Mouse (Mus musculus) forebrain, embryonic 14.5 days (tissue): ENCODE data around the gene Krt42. TPM values are rescaled to one million over a fixed set of nuclear protein-coding genes. Genes with fewer than 3 reads are reported as not detected.
A peak's percentile ranks its signal among the peaks of the same experiment; 100 is the strongest.
"Not testable (repeated sequence)": the region's sequence is repeated elsewhere in the genome, so short reads cannot be mapped to it uniquely, and the experiment has no call there.

Source experiments
- ATAC-seq: fragments of 200-750 bp; cut with Nextera tagmentation; 2 replicates; pipeline ENCODE4 v1.8.0; 2017; ENCODE audit warnings: mild to moderate bottlenecking, moderate library complexity
- DNase-seq: peaks from one replicate; pipeline ENCODE4 v3.0.0-alpha.2; 2015; ENCODE audit warnings: low spot score
- H3K27ac ChIP-seq: fragments of 300-500 bp; sonication (generic); 2 replicates; pipeline ENCODE4 v1.5.1; 2014; ENCODE audit warnings: low read depth, mild to moderate bottlenecking, control low read depth, low read length, moderate library complexity
- H3K27me3 ChIP-seq: fragments of 300-500 bp; sonication (generic); replicated peaks from 2 replicates; pipeline ENCODE4 v1.6.1; 2014; ENCODE audit warnings: low read length, control low read depth, mixed read lengths; ENCODE audit not compliant: control insufficient read depth, insufficient read depth
- H3K36me3 ChIP-seq: fragments of 300-500 bp; sonication (generic); 2 replicates; pipeline ENCODE4 v1.6.1; 2014; ENCODE audit warnings: low read length, control low read depth; ENCODE audit not compliant: control insufficient read depth, insufficient read depth
- H3K4me1 ChIP-seq: fragments of 300-500 bp; sonication (generic); 2 replicates; pipeline ENCODE4 v1.6.1; 2014; ENCODE audit warnings: antibody characterized with exemption, low read length, control low read depth; ENCODE audit not compliant: control insufficient read depth, insufficient read depth
- H3K4me2 ChIP-seq: fragments of 300-500 bp; sonication (generic); 2 replicates; pipeline ENCODE4 v1.6.1; 2014; ENCODE audit warnings: mild to moderate bottlenecking, control low read depth, low read length
- H3K4me3 ChIP-seq: fragments of 300-500 bp; sonication (generic); 2 replicates; pipeline ENCODE4 v1.5.1; 2014; ENCODE audit warnings: low read depth, low read length, control low read depth
- H3K9ac ChIP-seq: fragments of 300-500 bp; sonication (generic); 2 replicates; pipeline ENCODE4 v1.6.1; 2014; ENCODE audit warnings: mild to moderate bottlenecking, low read length, control low read depth, moderate library complexity
- H3K9me3 ChIP-seq: fragments of 300-500 bp; sonication (generic); replicated peaks from 2 replicates; pipeline ENCODE4 v1.6.1; 2016; ENCODE audit warnings: low read length, control low read depth, mixed read lengths; ENCODE audit not compliant: control insufficient read depth
- WGBS: fragments of 180-500 bp; shearing (Covaris S2); extraction: QIAGEN DNeasy Blood & Tissue Kit; methylation state at CpG from one replicate; pipeline ENCODE4 v1.1.7; 2014; 5-methylcytosine and 5-hydroxymethylcytosine counted together
- polyA plus RNA-seq: library from polyadenylated mRNA; unstranded; fragments of >200 nt; fragmentation: Nextera tagmentation; extraction: Ambion mirVana; gene quantifications from 2 replicates; pipeline ENCODE4 v1.2.1, GENCODE M21; 2014

The Krt42 gene
- 0.21 TPM in 1 of 2 replicates, not detected in the other for polyA plus RNA-seq

DNA sequence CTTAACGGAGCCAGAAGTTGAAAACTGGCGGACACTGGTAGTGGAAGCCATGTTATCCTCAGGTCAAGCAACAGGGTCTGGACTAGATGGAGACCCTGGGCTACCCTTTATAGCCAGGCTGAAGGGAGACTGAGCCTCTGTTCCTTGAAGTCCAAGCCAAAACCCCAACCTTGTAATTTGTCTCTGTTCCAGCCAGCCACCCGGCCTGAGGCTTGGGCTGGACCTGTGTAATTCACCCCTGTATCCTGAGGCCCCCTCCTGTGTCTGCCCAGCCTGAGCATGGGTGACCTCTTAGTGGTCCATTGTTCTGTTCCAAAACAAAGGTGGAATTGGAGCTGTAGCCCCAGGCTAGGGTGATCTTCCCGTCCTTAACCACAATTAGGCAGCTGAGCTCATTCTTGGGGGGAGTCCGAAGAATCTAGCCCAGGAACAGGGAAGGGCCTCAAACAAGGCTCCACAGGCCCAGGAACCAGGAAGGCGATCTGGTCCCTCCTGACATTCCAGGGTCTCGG lies at the start of gene Krt42:
Gene Krt42 (minus strand): TSS at position 51 of the 512 bp plus-strand sequence.
- no peak within 1 kb of the TSS for H3K9ac ChIP-seq
- 78% methylated on average over 7 of the region's 7 CpGs for WGBS
- no peak for DNase-seq
- H3K36me3 ChIP-seq: no peaks in the 10 kb centered on the region
- H3K27ac ChIP-seq: no peak within 1 kb of the TSS
- no peaks in the 10 kb centered on the region for H3K9me3 ChIP-seq
- no peaks in the 10 kb centered on the region for H3K27me3 ChIP-seq
- H3K4me1 ChIP-seq: no peaks in the 10 kb centered on the region
- H3K4me3 ChIP-seq: no peak within 1 kb of the TSS
- no peak for ATAC-seq
- H3K4me2 ChIP-seq: no peak within 1 kb of the TSS

DNA sequence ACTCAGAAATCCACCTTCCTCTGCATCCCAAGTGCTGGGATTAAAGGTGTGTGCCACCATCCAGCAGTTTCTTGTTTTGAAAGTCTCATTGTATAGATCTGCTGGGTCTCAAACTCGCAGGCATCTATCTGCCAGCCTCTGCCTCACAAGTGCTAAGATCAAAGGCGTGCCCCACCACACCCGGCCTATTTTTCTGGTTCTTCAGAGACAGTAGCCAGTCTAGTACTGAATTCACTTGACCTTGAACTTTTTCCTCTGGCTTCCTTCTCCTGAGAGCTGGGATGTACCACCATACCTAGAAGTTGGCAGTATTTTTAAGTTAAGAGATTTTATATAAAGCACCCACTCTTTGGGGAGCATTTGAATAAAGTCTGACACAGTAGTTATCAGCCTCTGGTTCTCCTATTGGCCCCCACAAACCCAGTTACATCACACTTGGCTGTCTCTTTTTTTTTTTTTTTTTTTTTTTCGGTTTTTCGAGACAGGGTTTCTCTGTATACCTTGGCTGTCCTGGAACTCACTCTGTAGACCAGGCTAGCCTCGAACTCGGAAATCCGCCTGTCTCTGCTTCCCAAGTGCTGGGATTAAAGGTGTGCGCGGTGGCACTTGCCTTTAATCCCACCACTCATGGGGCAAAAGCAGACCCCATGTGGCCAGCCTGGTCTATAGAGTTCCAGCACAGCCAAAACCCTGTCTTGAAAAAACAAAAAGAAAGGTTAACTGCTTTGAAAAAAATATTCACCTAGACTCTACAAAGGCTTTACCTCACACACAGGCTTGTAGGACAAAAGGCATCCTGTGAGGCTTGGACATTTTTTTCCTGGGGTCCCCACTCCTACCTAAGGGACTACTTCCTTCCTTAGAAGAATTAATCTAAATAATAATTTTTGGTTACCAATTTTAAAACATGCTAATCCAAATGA lies 49.1 kb upstream of the Krt42 start:
- ATAC-seq: no peak; the same call in 1 of the 2 replicates
- WGBS: 88% methylated on average over 10 of the region's 10 CpGs
- Histone ChIP-seq H3K9ac (no peak overlapping the region; the same call in 1 of the 2 replicates), H3K27ac (peak overlapping the region; percentile 49; the same call in 1 of the 2 replicates), H3K4me1 (0 out of 2 replicates have a peak, but pooled peaks cover 2% of the 10 kb centered on the region), H3K9me3 (no peaks in the 10 kb centered on the region), H3K27me3 (no peaks in the 10 kb centered on the region), H3K36me3 (peaks cover 23% of the 10 kb centered on the region), H3K4me3 (peak overlapping the region; percentile 24), H3K4me2 (peak overlapping the region; percentile 53)
- DNase-seq: peak; percentile 43

DNA sequence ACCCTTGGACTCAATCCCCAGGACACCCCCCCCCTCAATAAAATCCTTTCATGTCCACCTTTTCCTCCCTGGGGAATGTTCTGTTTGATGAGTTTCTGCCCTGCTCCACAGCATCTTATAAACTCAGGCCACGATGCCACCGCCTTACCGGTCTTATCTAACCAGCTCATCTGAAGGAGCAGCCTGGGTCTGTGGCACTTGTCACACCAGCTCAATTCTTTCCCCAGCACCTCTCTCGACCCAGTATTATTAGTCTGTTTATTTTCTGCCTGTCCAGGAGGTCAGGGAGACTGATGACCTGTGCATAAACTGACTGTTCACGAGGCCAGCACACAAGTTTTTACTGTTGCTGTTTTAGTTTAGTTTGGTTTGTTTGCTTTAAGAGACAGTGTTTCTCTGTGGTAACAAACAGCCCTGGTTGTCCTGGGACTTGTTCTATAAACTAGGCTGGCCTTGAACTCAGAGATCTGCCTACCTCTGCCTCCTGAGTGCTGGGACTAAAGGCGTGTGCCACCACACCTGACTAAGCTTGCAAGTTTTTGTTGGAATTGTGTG lies 48.2 kb upstream of the Krt42 start:
- Histone ChIP-seq H3K36me3 (peaks cover 21% of the 10 kb centered on the region), H3K4me1 (0 out of 2 replicates have a peak, but pooled peaks cover 2% of the 10 kb centered on the region), H3K9ac (no peak overlapping the region), H3K9me3 (no peaks in the 10 kb centered on the region), H3K27ac (no peak overlapping the region), H3K4me3 (no peak overlapping the region), H3K27me3 (no peaks in the 10 kb centered on the region), H3K4me2 (no peak overlapping the region)
- WGBS: 80% methylated on average over 6 of the region's 6 CpGs
- ATAC-seq: no peak
- no peak for DNase-seq

DNA sequence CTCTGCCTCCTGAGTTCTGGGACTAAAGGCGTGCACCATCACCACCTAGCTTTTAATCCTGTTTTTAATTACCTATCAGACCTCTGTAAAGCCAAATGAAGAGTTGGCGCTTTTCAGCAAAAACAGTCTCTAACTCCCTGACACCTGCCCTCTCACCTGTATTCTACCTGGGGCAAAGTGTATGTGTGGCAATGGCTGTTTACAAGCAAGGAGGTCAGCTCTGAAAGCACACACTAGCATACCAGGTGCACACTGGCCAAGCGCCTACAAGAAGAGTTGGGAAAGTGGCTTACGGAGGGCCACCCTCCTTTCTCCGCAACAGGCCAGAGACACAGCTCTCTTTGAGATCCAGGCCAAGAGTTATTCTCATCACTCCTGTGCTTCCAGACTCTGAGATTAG lies 45.8 kb upstream of the Krt42 start:
- WGBS: 93% methylated on average over 5 of the region's 5 CpGs
- Histone ChIP-seq H3K36me3 (no peaks in the 10 kb centered on the region), H3K4me3 (no peak overlapping the region), H3K9ac (no peak overlapping the region), H3K4me2 (no peak overlapping the region), H3K4me1 (0 out of 2 replicates have a peak, but pooled peaks cover 2% of the 10 kb centered on the region), H3K27ac (no peak overlapping the region), H3K27me3 (no peaks in the 10 kb centered on the region), H3K9me3 (no peaks in the 10 kb centered on the region)
- DNase-seq: no peak
- ATAC-seq: no peak

DNA sequence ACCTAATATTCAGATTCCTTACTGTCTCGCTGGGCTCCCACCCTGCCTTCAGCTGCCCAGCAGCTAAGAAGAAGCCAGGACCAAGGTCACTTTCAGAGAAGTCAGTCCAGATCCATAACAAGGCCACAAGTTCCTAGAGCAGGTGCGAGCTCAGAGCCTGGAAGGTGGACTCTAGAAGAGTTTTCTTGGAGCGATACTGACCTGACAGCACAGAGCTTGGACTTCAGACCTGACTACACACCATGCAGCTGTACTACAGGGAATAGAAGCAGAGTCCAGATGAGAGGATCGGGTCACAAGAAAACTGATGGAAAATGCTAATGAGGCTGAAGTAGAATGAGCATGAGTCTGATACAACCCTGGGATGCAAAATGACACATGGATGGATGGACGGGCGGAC lies 43.8 kb upstream of the Krt42 start:
- no peak for DNase-seq
- Histone ChIP-seq H3K9me3 (no peaks in the 10 kb centered on the region), H3K27ac (no peak overlapping the region), H3K27me3 (no peaks in the 10 kb centered on the region), H3K4me3 (no peak overlapping the region), H3K36me3 (no peaks in the 10 kb centered on the region), H3K4me2 (no peak overlapping the region), H3K4me1 (no peaks in the 10 kb centered on the region), H3K9ac (no peak overlapping the region)
- 95% methylated on average over 6 of the region's 6 CpGs for WGBS
- no peak for ATAC-seq

DNA sequence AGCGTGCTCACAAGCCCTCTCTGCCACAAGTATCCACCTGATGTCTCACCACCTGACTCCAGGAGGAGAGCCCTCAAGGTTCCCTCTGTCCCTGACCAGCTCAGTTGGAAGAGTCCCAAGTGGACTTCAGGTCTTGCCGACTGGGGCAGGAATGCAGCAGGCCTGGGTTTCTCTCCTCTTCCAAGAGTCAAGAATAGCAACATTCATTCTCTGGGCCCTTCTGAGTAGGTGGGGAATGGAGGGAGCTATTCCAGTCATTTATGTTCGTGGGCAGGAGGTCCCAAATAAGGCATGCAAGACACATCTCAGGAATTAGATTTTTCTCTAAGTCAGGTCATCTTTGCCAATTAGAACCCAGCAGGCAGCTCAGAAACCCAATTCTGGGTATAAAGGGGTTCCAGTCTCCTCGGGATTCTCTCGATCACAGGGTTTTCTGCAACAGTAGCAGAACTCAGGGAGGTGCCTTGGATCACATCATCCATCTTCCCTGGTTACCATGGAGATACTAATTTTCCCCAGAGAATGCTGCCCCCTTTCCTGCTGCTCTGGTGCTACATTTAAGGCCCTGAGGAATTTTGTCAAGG lies 42.5 kb upstream of the Krt42 start:
- H3K4me1 ChIP-seq: no peaks in the 10 kb centered on the region
- no peak overlapping the region for H3K4me2 ChIP-seq
- WGBS: 28% methylated on average over 5 of the region's 5 CpGs
- H3K9ac ChIP-seq: no peak overlapping the region
- no peak for DNase-seq
- no peak for ATAC-seq
- H3K4me3 ChIP-seq: no peak overlapping the region
- no peaks in the 10 kb centered on the region for H3K27me3 ChIP-seq
- no peak overlapping the region for H3K27ac ChIP-seq
- no peaks in the 10 kb centered on the region for H3K36me3 ChIP-seq
- no peaks in the 10 kb centered on the region for H3K9me3 ChIP-seq

DNA sequence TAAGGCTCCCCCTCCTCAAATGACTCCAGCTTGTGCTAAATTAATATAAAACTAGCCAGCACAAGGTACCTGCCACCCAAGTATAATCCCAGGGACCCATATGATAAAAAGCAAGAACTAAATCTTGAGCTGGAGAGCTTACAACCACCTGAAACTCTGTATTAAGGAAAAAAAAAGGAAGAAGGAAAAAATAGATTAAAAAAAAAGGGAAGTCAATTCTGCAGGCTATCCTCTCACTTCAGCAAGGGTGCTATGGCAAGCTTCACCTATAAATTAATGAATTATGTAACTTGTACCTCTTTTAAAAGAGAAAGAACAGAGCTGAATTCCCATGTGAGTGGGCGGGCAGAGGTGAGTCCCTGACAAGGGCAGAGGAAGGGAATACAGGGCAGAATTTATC lies 42.0 kb upstream of the Krt42 start:
- no peak overlapping the region for H3K4me3 ChIP-seq
- no peak overlapping the region for H3K4me2 ChIP-seq
- no peak overlapping the region for H3K9ac ChIP-seq
- no peaks in the 10 kb centered on the region for H3K9me3 ChIP-seq
- WGBS: 69% methylated on average over 1 of the region's 1 CpGs
- H3K36me3 ChIP-seq: no peaks in the 10 kb centered on the region
- H3K27me3 ChIP-seq: no peaks in the 10 kb centered on the region
- DNase-seq (no peak), ATAC-seq (no peak)
- no peak overlapping the region for H3K27ac ChIP-seq
- H3K4me1 ChIP-seq: no peaks in the 10 kb centered on the region

DNA sequence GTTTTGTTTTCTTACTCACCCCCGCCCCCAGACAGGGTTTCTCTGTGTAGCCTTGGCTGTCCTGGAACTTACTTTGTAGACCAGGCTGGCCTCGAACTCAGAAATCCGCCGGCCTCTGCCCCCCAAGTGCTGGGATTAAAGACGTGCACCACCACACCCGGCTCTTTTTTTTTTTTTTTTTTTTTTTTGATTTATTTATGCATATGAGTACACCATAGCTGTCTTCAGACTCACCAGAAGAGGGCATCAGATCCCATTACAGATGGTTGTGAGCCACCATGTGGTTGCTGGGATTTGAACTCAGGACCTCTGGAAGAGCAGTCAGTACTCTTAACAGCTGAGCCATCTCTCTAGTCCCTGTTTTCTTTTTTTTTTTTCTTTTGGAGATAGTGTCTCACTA lies 39.0 kb upstream of the Krt42 start:
- H3K4me2 ChIP-seq, ATAC-seq, H3K9me3 ChIP-seq, H3K27ac ChIP-seq, H3K4me3 ChIP-seq, H3K27me3 ChIP-seq, H3K9ac ChIP-seq, DNase-seq, H3K4me1 ChIP-seq, H3K36me3 ChIP-seq: not testable (repeated sequence)
- WGBS: 92% methylated on average over 6 of the region's 6 CpGs
